Mouse (Mus musculus): ENCODE results near the gene Kcnmb4. TPM values are rescaled to one million over a fixed set of nuclear protein-coding genes. Genes with fewer than 3 reads are reported as not detected.

Kcnmb4 gene
- total and polyA plus RNA-seq, 2 experiments from 2014 or later = 21.7 to 67.6 TPM

DNA sequence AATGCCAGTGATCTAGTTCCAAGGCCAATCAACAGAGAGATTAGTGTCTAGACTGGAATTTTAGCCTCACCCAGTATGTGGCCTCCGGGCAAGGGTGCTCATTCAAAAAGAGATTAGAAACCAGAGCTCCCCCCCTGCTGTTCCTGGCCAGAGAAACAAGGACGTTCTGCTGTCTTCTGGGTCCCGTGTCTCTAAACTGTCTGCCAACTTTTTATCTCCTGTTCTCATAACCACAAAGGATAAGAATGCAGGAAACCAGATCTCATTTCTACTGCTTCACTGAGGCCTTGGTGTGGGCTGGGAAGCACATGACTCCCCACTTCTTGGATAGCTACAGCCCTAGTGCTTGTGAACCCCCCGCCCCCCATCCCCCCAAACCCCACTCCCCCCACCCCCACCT, 79.1 kb downstream of the Kcnmb4 start:
- Histone ChIP-seq H3K27ac (ENCODE audit: low read depth, low read length) (no peak overlapping the region), H3K9ac (replicated peaks; ENCODE audit: low read length, poor library complexity, severe bottlenecking) (no peak overlapping the region), H3K4me3 (ENCODE audit: low read depth, low read length) (no peak overlapping the region), H3K4me2 (ENCODE audit: low read depth, low read length, poor library complexity, severe bottlenecking) (no peak overlapping the region), H3K9me3 (ENCODE audit: low read length) (no peaks in the 10 kb centered on the region), H3K36me3 (ENCODE audit: insufficient read depth, low read length) (no peaks in the 10 kb centered on the region), H3K27me3 (ENCODE audit: insufficient read depth, low read length) (no peaks in the 10 kb centered on the region), H3K4me1 (ENCODE audit: insufficient read depth, low read length) (no peaks in the 10 kb centered on the region)
- WGBS = 23% methylated on average over 4 of the region's 4 CpGs
- no peak for DNase-seq (ENCODE audit: low spot score)
- no peak for TF ChIP-seq CTCF (IDR thresholded peaks at IDR 0.05)
- ATAC-seq (ENCODE audit: low FRiP score) = no peak

- no peaks in the 10 kb centered on the region for H3K4me1 ChIP-seq (ENCODE audit: insufficient read depth, low read length)
- no peak overlapping the region for H3K9ac ChIP-seq (replicated peaks; ENCODE audit: low read length, poor library complexity, severe bottlenecking)
- H3K27ac ChIP-seq (ENCODE audit: low read depth, low read length) = no peak overlapping the region
- H3K9me3 ChIP-seq (ENCODE audit: low read length) = no peaks in the 10 kb centered on the region
- ATAC-seq (ENCODE audit: low FRiP score) (no peak), DNase-seq (ENCODE audit: low spot score) (no peak)
- H3K36me3 ChIP-seq (ENCODE audit: insufficient read depth, low read length) = no peaks in the 10 kb centered on the region
- no peaks in the 10 kb centered on the region for H3K27me3 ChIP-seq (ENCODE audit: insufficient read depth, low read length)
- WGBS = 69% methylated on average over 9 of the region's 9 CpGs
- H3K4me3 ChIP-seq (ENCODE audit: low read depth, low read length) = no peak overlapping the region
- H3K4me2 ChIP-seq (ENCODE audit: low read depth, low read length, poor library complexity, severe bottlenecking) = no peak overlapping the region
- TF ChIP-seq CTCF (IDR thresholded peaks at IDR 0.05) = no peak
These were observed 79.7 kb downstream of the Kcnmb4 start for GRCm38 (mm10) chr10:116393790-116394475.

DNA sequence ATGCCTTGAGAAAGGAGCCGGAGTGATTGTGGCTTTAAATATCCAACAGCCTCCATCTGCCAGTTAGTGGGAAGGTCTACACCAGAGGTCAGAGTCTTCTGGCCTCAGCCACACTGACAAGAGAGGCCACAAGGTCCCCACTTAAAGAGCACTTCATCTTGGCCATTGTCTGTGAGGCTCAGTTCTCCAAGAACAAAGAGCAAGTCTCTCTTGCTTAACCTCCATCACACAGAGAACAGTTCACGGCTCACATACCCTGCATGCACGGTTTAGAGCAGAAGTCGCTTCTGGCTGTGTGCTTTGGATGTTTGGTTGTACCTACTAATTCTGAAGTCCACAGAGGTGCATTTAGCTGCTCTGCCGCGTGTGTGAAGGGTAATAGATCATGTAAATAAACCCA, 84.8 kb downstream of the Kcnmb4 start:
- H3K9me3 ChIP-seq (ENCODE audit: low read length) = no peaks in the 10 kb centered on the region
- no peak for ATAC-seq (ENCODE audit: low FRiP score)
- TF ChIP-seq CTCF (IDR thresholded peaks at IDR 0.05) = no peak
- DNase-seq (ENCODE audit: low spot score) = no peak
- H3K27ac ChIP-seq (ENCODE audit: low read depth, low read length) = no peak overlapping the region
- H3K9ac ChIP-seq (replicated peaks; ENCODE audit: low read length, poor library complexity, severe bottlenecking) = no peak overlapping the region
- H3K27me3 ChIP-seq (ENCODE audit: insufficient read depth, low read length) = no peaks in the 10 kb centered on the region
- H3K36me3 ChIP-seq (ENCODE audit: insufficient read depth, low read length) = no peaks in the 10 kb centered on the region
- H3K4me1 ChIP-seq (ENCODE audit: insufficient read depth, low read length) = no peaks in the 10 kb centered on the region
- 51% methylated on average over 6 of the region's 6 CpGs for WGBS
- no peak overlapping the region for H3K4me2 ChIP-seq (ENCODE audit: low read depth, low read length, poor library complexity, severe bottlenecking)
- H3K4me3 ChIP-seq (ENCODE audit: low read depth, low read length) = no peak overlapping the region

- no peak for TF ChIP-seq CTCF (IDR thresholded peaks at IDR 0.05)
- no peak overlapping the region for H3K4me3 ChIP-seq (ENCODE audit: low read depth, low read length)
These were observed 87.2 kb downstream of the Kcnmb4 start for GRCm38 (mm10) chr10:116386391-116386885.

GRCm38 (mm10) chr10:116384401-116384800, 89.3 kb downstream of the Kcnmb4 start:
- ATAC-seq (ENCODE audit: low FRiP score) (no peak), DNase-seq (ENCODE audit: low spot score) (no peak)
- Histone ChIP-seq H3K9ac (replicated peaks; ENCODE audit: low read length, poor library complexity, severe bottlenecking) (no peak overlapping the region), H3K4me2 (ENCODE audit: low read depth, low read length, poor library complexity, severe bottlenecking) (no peak overlapping the region), H3K27me3 (ENCODE audit: insufficient read depth, low read length) (no peaks in the 10 kb centered on the region), H3K9me3 (ENCODE audit: low read length) (no peaks in the 10 kb centered on the region), H3K36me3 (ENCODE audit: insufficient read depth, low read length) (no peaks in the 10 kb centered on the region), H3K4me1 (ENCODE audit: insufficient read depth, low read length) (no peaks in the 10 kb centered on the region), H3K27ac (ENCODE audit: low read depth, low read length) (no peak overlapping the region), H3K4me3 (ENCODE audit: low read depth, low read length) (no peak overlapping the region)
- 71% methylated on average over 4 of the region's 4 CpGs for WGBS
- no peak for TF ChIP-seq CTCF (IDR thresholded peaks at IDR 0.05)

More at GRCm38 (mm10) chr10:116386391-116386885, 87.2 kb downstream of the Kcnmb4 start:
- Histone ChIP-seq H3K9me3 (ENCODE audit: low read length) (no peaks in the 10 kb centered on the region), H3K4me1 (ENCODE audit: insufficient read depth, low read length) (no peaks in the 10 kb centered on the region), H3K4me2 (ENCODE audit: low read depth, low read length, poor library complexity, severe bottlenecking) (no peak overlapping the region), H3K9ac (replicated peaks; ENCODE audit: low read length, poor library complexity, severe bottlenecking) (no peak overlapping the region), H3K27me3 (ENCODE audit: insufficient read depth, low read length) (no peaks in the 10 kb centered on the region), H3K27ac (ENCODE audit: low read depth, low read length) (no peak overlapping the region), H3K36me3 (ENCODE audit: insufficient read depth, low read length) (no peaks in the 10 kb centered on the region)
- WGBS = 48% methylated on average over 7 of the region's 7 CpGs
- ATAC-seq (ENCODE audit: low FRiP score) = no peak
- peak; percentile 51 for DNase-seq (ENCODE audit: low spot score)

GRCm38 (mm10) chr10:116382826-116383685, 90.6 kb downstream of the Kcnmb4 start:
- 63% methylated on average over 13 of the region's 13 CpGs for WGBS
- H3K4me1 ChIP-seq (ENCODE audit: insufficient read depth, low read length) = no peaks in the 10 kb centered on the region
- no peaks in the 10 kb centered on the region for H3K27me3 ChIP-seq (ENCODE audit: insufficient read depth, low read length)
- ATAC-seq (ENCODE audit: low FRiP score) = no peak
- no peak overlapping the region for H3K27ac ChIP-seq (ENCODE audit: low read depth, low read length)
- no peak overlapping the region for H3K9ac ChIP-seq (replicated peaks; ENCODE audit: low read length, poor library complexity, severe bottlenecking)
- no peak for DNase-seq (ENCODE audit: low spot score)
- TF ChIP-seq CTCF (IDR thresholded peaks at IDR 0.05) = no peak
- H3K4me2 ChIP-seq (ENCODE audit: low read depth, low read length, poor library complexity, severe bottlenecking) = no peak overlapping the region
- no peak overlapping the region for H3K4me3 ChIP-seq (ENCODE audit: low read depth, low read length)
- no peaks in the 10 kb centered on the region for H3K9me3 ChIP-seq (ENCODE audit: low read length)
- no peaks in the 10 kb centered on the region for H3K36me3 ChIP-seq (ENCODE audit: insufficient read depth, low read length)
